In genomic region chr4:87788691-87789090, GRCm38 (mm10) we compare ENCODE assay signal across 8 mouse cellular contexts.
DNase-seq lines count a peak whose midpoint lies in the region; ATAC-seq and TF ChIP-seq lines count a peak whose summit lies in the region.
"Had no signal": no experiment of that assay in that cellular context is flagged by ENCODE, and none has a peak within 500 bp of the region (broad histone marks: within the 10 kb centered on the region; RNA-seq: fewer than 3 reads in every experiment).

No protein-coding gene starts in this region.

- TF ChIP-seq RAD21 in MEL (IDR thresholded peaks at IDR 0.05; ENCODE audit: low read depth, low read length), result peak; percentile 81

- intact Hi-C loops in left cerebral cortex, postnatal 4 days (cut with DNase I), result loop anchor here (5.0 to 10.0 kb wide), 2 partner anchors 244 to 556 kb away; partner anchors contain the start of gene Mllt3

- H3K36me3 ChIP-seq in midbrain, embryonic 12.5 days, result peaks cover 30% of the 10 kb centered on the region
- H3K36me3 ChIP-seq in midbrain, embryonic 16.5 days (ENCODE audit: control insufficient read depth, insufficient read depth, low read length), result peaks cover 17% of the 10 kb centered on the region
- H3K36me3 ChIP-seq in MEL (ENCODE audit: control insufficient read depth in 1 of 2, insufficient read depth in 2 of 2, low read length in 2 of 2), result peaks cover 0 to 14% of the 10 kb centered on the region in 2 experiments; a peak in 2 of 4 replicates

- H3K27ac ChIP-seq in midbrain, embryonic 12.5 days (replicated peaks), result no peak overlapping the region
- H3K27ac ChIP-seq in midbrain, embryonic 16.5 days (ENCODE audit: low read length), result no peak overlapping the region
- no peak overlapping the region for H3K27ac ChIP-seq in MEL (ENCODE audit: control insufficient read depth, low read depth, low read length)

- no peak; a peak in 1 of 4 replicates for TF ChIP-seq EP300 in MEL (IDR thresholded peaks at IDR 0.05; ENCODE audit: low read depth in 1 of 2, low read length in 2 of 2)

- H3K9me3 ChIP-seq in midbrain, embryonic 12.5 days, result no peaks in the 10 kb centered on the region
- no peaks in the 10 kb centered on the region for H3K9me3 ChIP-seq in midbrain, embryonic 16.5 days (replicated peaks; ENCODE audit: control insufficient read depth, low read length, poor library complexity, severe bottlenecking)
- no peaks in the 10 kb centered on the region for H3K9me3 ChIP-seq in MEL (replicated peaks; ENCODE audit: insufficient read depth, low read length)
- H3K9me3 ChIP-seq: megakaryocyte, embryonic 14.5 days had no signal

- TF ChIP-seq CTCF in MEL (IDR thresholded peaks at IDR 0.05 in 2 of 3, conservative IDR thresholded peaks at IDR 0.05 in 1 of 3; ENCODE audit: control insufficient read depth in 1 of 3, insufficient read depth in 1 of 3, low read depth in 2 of 3, low read length in 3 of 3, poor library complexity in 1 of 3, severe bottlenecking in 1 of 3), result peak; percentile 52 to 81 (median 74)

- WGBS in midbrain, embryonic 12.5 days, result 68% methylated on average over 8 of the region's 8 CpGs
- WGBS in midbrain, embryonic 16.5 days, result 71% methylated on average over 8 of the region's 8 CpGs

- H3K9ac ChIP-seq in midbrain, embryonic 12.5 days (replicated peaks), result no peak overlapping the region
- H3K9ac ChIP-seq in midbrain, embryonic 16.5 days (ENCODE audit: low read depth, low read length), result no peak overlapping the region
- H3K9ac ChIP-seq in MEL (ENCODE audit: control insufficient read depth, low read depth, low read length, poor library complexity, severe bottlenecking), result no peak overlapping the region

- ATAC-seq in midbrain, embryonic 12.5 days (ENCODE audit: low FRiP score, low read depth), result peak; percentile 34; the same call in 1 of the 2 replicates
- no peak for ATAC-seq in midbrain, embryonic 16.5 days

- no peak for TF ChIP-seq POLR2A in MEL (IDR thresholded peaks at IDR 0.05; ENCODE audit: control insufficient read depth in 1 of 2, insufficient read depth in 1 of 2, low read depth in 1 of 2, low read length in 2 of 2, poor library complexity in 1 of 2)

- peaks cover 12% of the 10 kb centered on the region for H3K4me1 ChIP-seq in midbrain, embryonic 12.5 days
- H3K4me1 ChIP-seq in midbrain, embryonic 16.5 days (ENCODE audit: control insufficient read depth, insufficient read depth, low read length), result peaks cover 13% of the 10 kb centered on the region
- no peaks in the 10 kb centered on the region for H3K4me1 ChIP-seq in MEL (ENCODE audit: control insufficient read depth in 1 of 2, insufficient read depth in 2 of 2, low read length in 2 of 2)

- peak; percentile 71 for DNase-seq in MEL (ENCODE audit: low read depth, low spot score)
- DNase-seq in brain, adult 2 months (ENCODE audit: low read depth, low spot score), result peak; percentile 66
- DNase-seq in gastrocnemius, postnatal 10 days, result peak; percentile 35
- peak; percentile 73 for DNase-seq in left cerebral cortex, postnatal 4 days
- DNase-seq in retina, postnatal 1 day, result peak; percentile 67

- peaks cover 8% of the 10 kb centered on the region; the same call in 1 of the 2 replicates for H3K27me3 ChIP-seq in midbrain, embryonic 12.5 days
- H3K27me3 ChIP-seq in midbrain, embryonic 16.5 days (ENCODE audit: control insufficient read depth, insufficient read depth, low read depth, low read length), result no peaks in the 10 kb centered on the region
- no peaks in the 10 kb centered on the region for H3K27me3 ChIP-seq in MEL (ENCODE audit: control insufficient read depth in 1 of 2, insufficient read depth in 2 of 2, low read length in 2 of 2)
- H3K27me3 ChIP-seq: megakaryocyte, embryonic 14.5 days had no signal

- H3K4me3 ChIP-seq in midbrain, embryonic 12.5 days, result no peak overlapping the region
- H3K4me3 ChIP-seq in midbrain, embryonic 16.5 days (ENCODE audit: low read depth, low read length), result no peak overlapping the region
- H3K4me3 ChIP-seq in MEL (ENCODE audit: control insufficient read depth in 1 of 2, insufficient read depth in 1 of 2, low read depth in 2 of 2, low read length in 2 of 2), result no peak overlapping the region
- H3K4me3 ChIP-seq: megakaryocyte, embryonic 14.5 days had no signal

- no peaks in the 10 kb centered on the region for H3K79me2 ChIP-seq in MEL (ENCODE audit: control insufficient read depth, insufficient read depth, low read length, poor library complexity)

- H3K4me2 ChIP-seq in midbrain, embryonic 12.5 days (replicated peaks), result no peak overlapping the region
- no peak overlapping the region for H3K4me2 ChIP-seq in midbrain, embryonic 16.5 days (ENCODE audit: low read length)

TF ChIP-seq in MEL, 35 proteins besides CTCF, POLR2A, EP300 and RAD21:
- TF ChIP-seq SIN3A (IDR thresholded peaks at IDR 0.05; ENCODE audit: low read length) (no peak), ZKSCAN1 (IDR thresholded peaks at IDR 0.05; ENCODE audit: low read depth, low read length) (no peak), MYB (IDR thresholded peaks at IDR 0.05; ENCODE audit: low read depth, low read length) (no peak), USF1 (IDR thresholded peaks at IDR 0.05; ENCODE audit: low read depth, low read length) (no peak), ZC3H11A (IDR thresholded peaks at IDR 0.05; ENCODE audit: low read depth, low read length) (peak; percentile 80), MAX (IDR thresholded peaks at IDR 0.05; ENCODE audit: low read length) (no peak), ELF1 (IDR thresholded peaks at IDR 0.05; ENCODE audit: low read depth, low read length) (no peak), SMC3 (IDR thresholded peaks at IDR 0.05; ENCODE audit: low read depth, low read length) (peak; percentile 93), HCFC1 (IDR thresholded peaks at IDR 0.05; ENCODE audit: low read depth, low read length) (no peak), TAL1 (IDR thresholded peaks at IDR 0.05; ENCODE audit: low read length) (no peak), TCF12 (IDR thresholded peaks at IDR 0.05; ENCODE audit: low read depth, low read length) (no peak)
